Mouse (Mus musculus): ENCODE results near the gene D330045A20Rik. TPM values are rescaled to one million over a fixed set of nuclear protein-coding genes. Genes with fewer than 3 reads are reported as not detected.
"Not testable (repeated sequence)": the region's sequence is repeated elsewhere in the genome, so short reads cannot be mapped to it uniquely, and the experiment has no call there.

The D330045A20Rik gene
- polyA plus RNA-seq, 1 experiment from 2014 or later = 1.6 TPM

GRCm38 (mm10) chrX:139562255-139562924 is 82.2 kb downstream of the D330045A20Rik start:
- Histone ChIP-seq H3K9me3 (ENCODE audit: control insufficient read depth, low read length) (no peaks in the 10 kb centered on the region), H3K36me3 (ENCODE audit: control insufficient read depth, insufficient read depth, low read length) (no peaks in the 10 kb centered on the region), H3K27me3 (ENCODE audit: control insufficient read depth, insufficient read depth, low read depth, low read length) (no peaks in the 10 kb centered on the region), H3K4me2 (ENCODE audit: low read depth, low read length) (no peak overlapping the region), H3K27ac (ENCODE audit: low read length) (no peak overlapping the region), H3K4me1 (replicated peaks; ENCODE audit: control insufficient read depth, insufficient read depth, low read length) (no peaks in the 10 kb centered on the region), H3K4me3 (ENCODE audit: low read length) (no peak overlapping the region), H3K9ac (ENCODE audit: low read length) (no peak overlapping the region)
- no peak for ATAC-seq (ENCODE audit: low read depth)
- 43% methylated on average over 5 of the region's 5 CpGs for WGBS

GRCm38 (mm10) chrX:139562925-139563461 is 82.8 kb downstream of the D330045A20Rik start, which contains the start of gene Rnf128:
TSS of gene Rnf128 (plus strand) at chrX:139563316.
- Histone ChIP-seq H3K27ac (ENCODE audit: low read length) (no peak within 1 kb of the TSS), H3K4me3 (ENCODE audit: low read length) (0 out of 2 replicates have a peak within 1 kb of the TSS, but pooled peaks have one; percentile 19), H3K9me3 (ENCODE audit: control insufficient read depth, low read length) (no peaks in the 10 kb centered on the region), H3K36me3 (ENCODE audit: control insufficient read depth, insufficient read depth, low read length) (no peaks in the 10 kb centered on the region), H3K27me3 (ENCODE audit: control insufficient read depth, insufficient read depth, low read depth, low read length) (no peaks in the 10 kb centered on the region), H3K4me1 (replicated peaks; ENCODE audit: control insufficient read depth, insufficient read depth, low read length) (no peaks in the 10 kb centered on the region), H3K4me2 (ENCODE audit: low read depth, low read length) (no peak within 1 kb of the TSS), H3K9ac (ENCODE audit: low read length) (no peak within 1 kb of the TSS)
- no peak for ATAC-seq (ENCODE audit: low read depth)
- whole genome bisulfite sequencing = 44% methylated on average over 8 of the region's 8 CpGs

GRCm38 (mm10) chrX:139570054-139570453 is 89.9 kb downstream of the D330045A20Rik start:
- H3K27ac ChIP-seq (ENCODE audit: low read length) = no peak overlapping the region
- H3K36me3 ChIP-seq (ENCODE audit: control insufficient read depth, insufficient read depth, low read length) = no peaks in the 10 kb centered on the region
- H3K9ac ChIP-seq (ENCODE audit: low read length) = no peak overlapping the region
- 76% methylated on average over 3 of the region's 3 CpGs for WGBS
- no peak overlapping the region for H3K4me2 ChIP-seq (ENCODE audit: low read depth, low read length)
- H3K4me3 ChIP-seq (ENCODE audit: low read length) = no peak overlapping the region
- H3K9me3 ChIP-seq (ENCODE audit: control insufficient read depth, low read length) = no peaks in the 10 kb centered on the region
- no peak for ATAC-seq (ENCODE audit: low read depth)
- no peaks in the 10 kb centered on the region for H3K27me3 ChIP-seq (ENCODE audit: control insufficient read depth, insufficient read depth, low read depth, low read length)
- no peaks in the 10 kb centered on the region for H3K4me1 ChIP-seq (replicated peaks; ENCODE audit: control insufficient read depth, insufficient read depth, low read length)

DNA sequence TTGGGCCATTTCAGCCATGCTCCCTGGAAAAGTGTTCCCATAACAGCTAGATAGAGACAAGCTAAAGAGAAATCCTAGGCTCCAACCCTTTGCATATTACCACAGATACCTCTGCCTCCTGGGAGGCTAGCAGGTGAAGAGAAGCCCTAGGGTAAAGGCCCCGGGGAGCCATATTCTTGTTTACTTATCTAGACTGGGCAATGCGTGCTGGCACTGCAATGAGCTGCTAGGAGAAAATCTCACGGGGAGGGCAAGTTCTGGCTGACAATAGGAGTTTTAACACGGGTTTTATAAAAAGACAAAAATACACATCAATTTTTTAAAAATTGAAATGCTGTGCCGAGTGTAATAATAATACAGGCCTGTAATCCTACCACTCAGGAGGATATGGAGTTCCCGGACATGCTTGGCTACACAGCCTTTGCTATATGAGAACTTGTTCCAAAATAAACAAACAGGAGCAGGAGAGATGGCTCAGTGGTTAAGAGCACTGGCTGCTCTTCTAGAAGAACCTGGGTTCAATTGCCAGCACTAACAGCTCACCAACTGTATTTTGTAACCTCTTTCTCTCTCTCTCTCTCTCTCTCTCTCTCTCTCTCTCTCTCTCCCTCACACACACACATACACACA is 98.6 kb downstream of the D330045A20Rik start:
- Histone ChIP-seq H3K9me3 (ENCODE audit: control insufficient read depth, low read length) (no peaks in the 10 kb centered on the region), H3K27ac (ENCODE audit: low read length) (no peak overlapping the region), H3K27me3 (ENCODE audit: control insufficient read depth, insufficient read depth, low read depth, low read length) (no peaks in the 10 kb centered on the region), H3K9ac (ENCODE audit: low read length) (no peak overlapping the region), H3K4me1 (replicated peaks; ENCODE audit: control insufficient read depth, insufficient read depth, low read length) (no peaks in the 10 kb centered on the region), H3K4me2 (ENCODE audit: low read depth, low read length) (no peak overlapping the region), H3K36me3 (ENCODE audit: control insufficient read depth, insufficient read depth, low read length) (no peaks in the 10 kb centered on the region), H3K4me3 (ENCODE audit: low read length) (no peak overlapping the region)
- WGBS = 54% methylated on average over 6 of the region's 6 CpGs
- ATAC-seq (ENCODE audit: low read depth) = no peak

DNA sequence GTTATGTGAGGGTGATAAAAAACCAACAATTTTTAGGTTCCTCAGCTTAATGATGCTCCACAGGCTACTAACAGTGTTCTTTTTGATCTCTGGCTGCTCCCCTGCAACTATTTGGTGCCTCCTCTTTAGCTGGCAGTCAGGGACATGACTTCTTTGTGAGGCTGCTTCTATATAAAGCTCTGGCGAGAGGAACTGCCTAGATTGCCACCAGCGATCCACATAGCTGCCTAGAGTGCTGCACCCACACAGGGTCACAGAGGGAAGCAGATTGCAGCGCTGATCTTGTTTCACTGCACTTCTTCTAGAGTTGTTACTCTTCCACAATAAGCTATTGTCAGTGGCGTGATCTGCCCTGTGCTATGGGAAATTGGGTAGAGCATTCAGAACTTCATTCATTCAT is 103.4 kb downstream of the D330045A20Rik start:
- H3K27ac ChIP-seq (ENCODE audit: low read length) = no peak overlapping the region
- no peak for ATAC-seq (ENCODE audit: low read depth)
- no peak overlapping the region for H3K4me2 ChIP-seq (ENCODE audit: low read depth, low read length)
- no peak overlapping the region for H3K9ac ChIP-seq (ENCODE audit: low read length)
- no peaks in the 10 kb centered on the region for H3K4me1 ChIP-seq (replicated peaks; ENCODE audit: control insufficient read depth, insufficient read depth, low read length)
- 64% methylated on average over 4 of the region's 4 CpGs for WGBS
- no peaks in the 10 kb centered on the region for H3K36me3 ChIP-seq (ENCODE audit: control insufficient read depth, insufficient read depth, low read length)
- H3K9me3 ChIP-seq (ENCODE audit: control insufficient read depth, low read length) = no peaks in the 10 kb centered on the region
- no peaks in the 10 kb centered on the region for H3K27me3 ChIP-seq (ENCODE audit: control insufficient read depth, insufficient read depth, low read depth, low read length)
- H3K4me3 ChIP-seq (ENCODE audit: low read length) = no peak overlapping the region

GRCm38 (mm10) chrX:139586676-139587075 is 106.5 kb downstream of the D330045A20Rik start:
- not testable (repeated sequence) for H3K4me3 ChIP-seq (ENCODE audit: low read length); H3K4me2 ChIP-seq (ENCODE audit: low read depth, low read length); ATAC-seq (ENCODE audit: low read depth); H3K36me3 ChIP-seq (ENCODE audit: control insufficient read depth, insufficient read depth, low read length); H3K27me3 ChIP-seq (ENCODE audit: control insufficient read depth, insufficient read depth, low read depth, low read length); H3K9ac ChIP-seq (ENCODE audit: low read length); H3K4me1 ChIP-seq (replicated peaks; ENCODE audit: control insufficient read depth, insufficient read depth, low read length); H3K9me3 ChIP-seq (ENCODE audit: control insufficient read depth, low read length); H3K27ac ChIP-seq (ENCODE audit: low read length)
- 35% methylated on average over 2 of the region's 2 CpGs for WGBS

DNA sequence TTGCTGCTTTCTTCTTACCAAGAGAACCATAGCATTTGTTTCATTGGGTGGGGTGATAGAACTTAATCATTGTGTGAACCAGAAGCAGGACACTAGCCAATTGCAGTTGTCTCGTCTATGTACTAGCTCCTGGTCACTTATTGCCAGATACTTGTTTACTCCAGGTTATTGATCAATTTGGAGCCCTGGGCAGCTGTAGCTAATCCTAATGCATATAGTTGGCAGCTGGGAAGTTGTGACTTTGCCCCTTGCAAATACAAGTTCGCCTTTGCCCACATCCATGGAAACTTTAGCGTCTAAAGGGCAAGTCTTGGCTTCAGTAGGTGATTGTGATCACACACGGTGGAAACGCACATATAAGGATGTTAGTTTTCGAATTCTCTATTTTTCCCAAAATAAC is 116.2 kb downstream of the D330045A20Rik start:
- Histone ChIP-seq H3K9ac (ENCODE audit: low read length) (no peak overlapping the region), H3K4me3 (ENCODE audit: low read length) (no peak overlapping the region), H3K27me3 (ENCODE audit: control insufficient read depth, insufficient read depth, low read depth, low read length) (no peaks in the 10 kb centered on the region), H3K27ac (ENCODE audit: low read length) (no peak overlapping the region), H3K4me2 (ENCODE audit: low read depth, low read length) (no peak overlapping the region), H3K4me1 (replicated peaks; ENCODE audit: control insufficient read depth, insufficient read depth, low read length) (no peaks in the 10 kb centered on the region), H3K9me3 (ENCODE audit: control insufficient read depth, low read length) (no peaks in the 10 kb centered on the region), H3K36me3 (ENCODE audit: control insufficient read depth, insufficient read depth, low read length) (no peaks in the 10 kb centered on the region)
- no peak for ATAC-seq (ENCODE audit: low read depth)
- 73% methylated on average over 6 of the region's 6 CpGs for WGBS

Other genes with a start within 250 kb of the D330045A20Rik start
- not detected in 2 replicates for gene Trap1a, start 146.7 kb upstream of the D330045A20Rik start, polyA plus RNA-seq (2015; fragmentation: Nextera tagmentation; extraction: Ambion mirVana)
- gene Rnf128, start 82.9 kb downstream of the D330045A20Rik start, polyA plus RNA-seq (2015; fragmentation: Nextera tagmentation; extraction: Ambion mirVana) = 5.9 and 7.0 TPM in 2 replicates
- gene Tbc1d8b, start 204.6 kb downstream of the D330045A20Rik start, polyA plus RNA-seq (2015; fragmentation: Nextera tagmentation; extraction: Ambion mirVana) = 4.3 and 4.9 TPM in 2 replicates
- 0.26 TPM in 1 of 2 replicates, not detected in the other for gene Gm15013, start 234.1 kb downstream of the D330045A20Rik start, polyA plus RNA-seq (2015; fragmentation: Nextera tagmentation; extraction: Ambion mirVana)

All from lung, embryonic 16.5 days (tissue).